Mouse (Mus musculus) stomach, postnatal 0 days (tissue): ENCODE measurements at regions not wholly inside any gene's neighbourhood (a gene's known extent, or its start where the extent isn't known, plus 50 kb on each side); places are given as distances from the start of the nearest gene placed in this dataset.

Experiments
- ATAC-seq: fragments of 200-750 bp; cut with Nextera tagmentation; 2 replicates; pipeline ENCODE4 v1.8.0; 2017; ENCODE audit not compliant: low FRiP score, low TSS enrichment
- DNase-seq: peaks from one replicate; pipeline ENCODE4 v3.0.0-alpha.2; 2016; ENCODE audit warnings: low spot score
- H3K27ac ChIP-seq: fragments of 300-500 bp; sonication (generic); replicated peaks from 2 replicates; pipeline ENCODE4 v1.5.1; 2014; ENCODE audit warnings: mild to moderate bottlenecking, control low read depth
- H3K27me3 ChIP-seq: fragments of 300-500 bp; sonication (generic); 2 replicates; pipeline ENCODE4 v1.6.1; 2014; ENCODE audit warnings: low read length; ENCODE audit not compliant: control insufficient read depth, insufficient read depth
- H3K36me3 ChIP-seq: fragments of 300-500 bp; sonication (generic); 2 replicates; pipeline ENCODE4 v1.6.1; 2014; ENCODE audit warnings: low read length, mixed read lengths; ENCODE audit not compliant: control insufficient read depth, insufficient read depth
- H3K4me1 ChIP-seq: fragments of 300-500 bp; sonication (generic); replicated peaks from 2 replicates; pipeline ENCODE4 v1.6.1; 2014; ENCODE audit warnings: antibody characterized with exemption; ENCODE audit not compliant: control insufficient read depth, insufficient read depth
- H3K4me2 ChIP-seq: fragments of 300-500 bp; sonication (generic); replicated peaks from 2 replicates; pipeline ENCODE4 v1.6.1; 2014; ENCODE audit warnings: low read depth, mild to moderate bottlenecking, control low read depth, moderate library complexity
- H3K4me3 ChIP-seq: fragments of 300-500 bp; sonication (generic); 2 replicates; pipeline ENCODE4 v1.5.1; 2014; ENCODE audit warnings: low read depth, low read length, control low read depth
- H3K9ac ChIP-seq: fragments of 300-500 bp; sonication (generic); 2 replicates; pipeline ENCODE4 v1.6.1; 2014; ENCODE audit warnings: mild to moderate bottlenecking, low read length, control low read depth, mixed read lengths
- H3K9me3 ChIP-seq: fragments of 300-500 bp; sonication (generic); 2 replicates; pipeline ENCODE4 v1.6.1; 2016; ENCODE audit warnings: low read length; ENCODE audit not compliant: control insufficient read depth
- CTCF ChIP-seq: IDR thresholded peaks from 2 replicates; pipeline ENCODE4 v1.5.1; 2016; ENCODE audit warnings: antibody characterized with exemption, low read depth, mild to moderate bottlenecking, moderate library complexity
- EP300 ChIP-seq: optimal IDR thresholded peaks from 2 replicates; pipeline ENCODE3; 2016; ENCODE audit warnings: antibody characterized with exemption
- WGBS: fragments of 180-500 bp; shearing (Covaris S2); extraction: QIAGEN DNeasy Blood & Tissue Kit; methylation state at CpG from one replicate; pipeline ENCODE4 v1.1.7; 2014; 5-methylcytosine and 5-hydroxymethylcytosine counted together

DNA sequence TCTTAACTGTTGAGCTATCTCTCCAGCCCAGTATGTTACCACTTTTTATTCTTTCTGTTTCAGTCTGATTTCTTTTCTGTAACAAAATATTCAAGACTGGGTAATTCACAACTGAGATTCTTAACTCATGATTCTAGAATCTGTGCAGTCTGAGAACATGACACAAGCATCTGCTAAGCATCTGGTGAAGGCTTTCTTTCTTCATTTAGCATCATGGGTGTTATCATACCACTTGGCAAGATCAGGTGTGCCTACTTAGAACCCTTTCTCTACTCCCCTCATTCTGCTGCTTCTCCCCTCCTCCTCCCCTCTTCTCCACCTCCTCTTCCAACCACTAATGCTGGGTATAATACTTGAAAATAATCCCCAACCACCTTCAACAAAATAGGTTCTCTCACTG, 62.1 kb upstream of the Pfn2 start:
- no peak for ATAC-seq

DNA sequence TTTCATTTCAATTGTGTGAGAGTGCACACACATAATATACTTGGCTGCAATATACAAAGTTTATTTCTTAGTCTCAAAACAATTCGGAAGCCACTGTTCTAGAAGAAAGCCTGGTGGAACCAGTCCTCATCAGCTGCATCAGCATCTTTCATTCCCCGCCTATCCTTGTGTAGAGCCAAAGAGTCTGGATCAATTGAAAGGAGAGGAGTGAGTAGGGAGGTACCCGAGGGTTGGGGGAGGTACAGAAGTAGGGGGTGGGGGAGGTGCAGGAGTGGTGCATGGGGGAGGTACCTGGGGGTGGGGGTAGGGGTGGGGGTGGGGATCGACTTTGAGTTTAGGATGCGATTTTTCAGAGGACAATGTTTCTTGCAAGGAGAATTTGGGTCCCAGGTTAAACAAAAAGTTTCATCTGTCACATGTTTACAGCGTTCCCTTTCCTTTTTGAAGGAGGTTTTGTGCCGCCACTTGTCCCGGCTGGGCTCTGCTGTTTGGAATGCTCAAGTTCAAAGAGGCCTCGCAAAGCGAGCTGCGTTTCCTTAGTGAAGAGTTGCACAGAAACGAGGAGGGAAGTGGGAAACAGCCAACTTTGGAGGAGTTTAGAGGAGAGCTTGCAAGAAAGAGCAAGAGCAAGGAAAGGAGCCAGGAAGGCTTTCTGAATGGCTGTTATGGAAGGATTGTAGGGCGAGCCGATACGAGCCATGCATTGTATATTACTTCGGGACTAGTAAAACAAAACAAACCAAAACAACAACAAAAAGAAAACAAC, 64.1 kb upstream of the Pfn2 start:
- WGBS: 27% methylated on average over 16 of the region's 16 CpGs
- H3K4me3 ChIP-seq: no peak overlapping the region
- no peak overlapping the region for H3K9ac ChIP-seq
- no peaks in the 10 kb centered on the region for H3K9me3 ChIP-seq
- DNase-seq (no peak), ATAC-seq (no peak)
- no peak overlapping the region for H3K27ac ChIP-seq
- no peaks in the 10 kb centered on the region for H3K27me3 ChIP-seq
- no peaks in the 10 kb centered on the region for H3K36me3 ChIP-seq
- H3K4me1 ChIP-seq: no peaks in the 10 kb centered on the region
- H3K4me2 ChIP-seq: peak overlapping the region; percentile 14; the same call in 1 of the 2 replicates
- TF ChIP-seq CTCF (no peak), EP300 (no peak)

More for the DNA sequence above, 62.1 kb upstream of the Pfn2 start:
- no peak overlapping the region for H3K27ac ChIP-seq
- no peak for TF ChIP-seq CTCF
- DNase-seq: no peak
- no peaks in the 10 kb centered on the region for H3K9me3 ChIP-seq
- no peak overlapping the region for H3K4me2 ChIP-seq
- no peaks in the 10 kb centered on the region for H3K27me3 ChIP-seq
- no peak overlapping the region for H3K4me3 ChIP-seq
- no peaks in the 10 kb centered on the region for H3K4me1 ChIP-seq
- no peaks in the 10 kb centered on the region for H3K36me3 ChIP-seq
- H3K9ac ChIP-seq: no peak overlapping the region

DNA sequence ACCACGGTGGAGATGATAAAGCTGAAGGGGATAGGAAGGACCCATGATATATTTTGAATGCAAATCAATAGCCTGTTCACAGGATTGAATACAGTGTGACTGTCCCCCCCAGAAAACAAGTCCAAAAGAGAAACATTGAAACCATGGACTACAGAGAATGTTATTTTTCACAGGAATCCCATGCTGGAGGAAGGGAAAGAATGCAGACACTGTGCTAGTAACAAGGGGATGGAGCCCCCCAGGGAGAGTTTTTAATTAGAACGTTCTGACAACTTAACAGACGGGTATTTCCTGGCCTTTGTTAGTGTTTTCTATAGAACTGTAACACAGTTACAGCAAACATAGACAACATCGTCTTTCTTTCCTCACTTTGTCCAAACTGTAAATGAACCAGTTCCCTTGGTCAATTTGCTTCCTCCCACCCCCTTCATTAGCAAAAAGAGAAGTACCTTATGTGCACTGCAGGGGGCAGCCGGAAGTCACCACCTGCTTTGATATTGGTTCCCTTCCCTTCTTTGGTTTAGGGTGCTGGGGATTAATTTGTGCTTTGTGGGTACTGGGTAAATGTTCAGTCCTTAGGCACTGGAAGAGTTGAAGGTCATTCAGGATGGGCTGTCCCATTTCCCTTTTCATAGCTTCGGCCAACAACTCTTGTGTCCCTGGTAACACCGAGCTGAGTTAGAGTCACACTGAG, 64.9 kb upstream of the Pfn2 start:
- no peak overlapping the region for H3K9ac ChIP-seq
- 67% methylated on average over 7 of the region's 7 CpGs for WGBS
- no peaks in the 10 kb centered on the region for H3K27me3 ChIP-seq
- peak; percentile 48 for TF ChIP-seq CTCF
- TF ChIP-seq EP300: no peak
- DNase-seq: no peak
- H3K4me2 ChIP-seq: no peak overlapping the region
- no peaks in the 10 kb centered on the region for H3K9me3 ChIP-seq
- H3K4me1 ChIP-seq: no peaks in the 10 kb centered on the region
- H3K36me3 ChIP-seq: no peaks in the 10 kb centered on the region
- H3K4me3 ChIP-seq: no peak overlapping the region
- no peak for ATAC-seq
- H3K27ac ChIP-seq: no peak overlapping the region

DNA sequence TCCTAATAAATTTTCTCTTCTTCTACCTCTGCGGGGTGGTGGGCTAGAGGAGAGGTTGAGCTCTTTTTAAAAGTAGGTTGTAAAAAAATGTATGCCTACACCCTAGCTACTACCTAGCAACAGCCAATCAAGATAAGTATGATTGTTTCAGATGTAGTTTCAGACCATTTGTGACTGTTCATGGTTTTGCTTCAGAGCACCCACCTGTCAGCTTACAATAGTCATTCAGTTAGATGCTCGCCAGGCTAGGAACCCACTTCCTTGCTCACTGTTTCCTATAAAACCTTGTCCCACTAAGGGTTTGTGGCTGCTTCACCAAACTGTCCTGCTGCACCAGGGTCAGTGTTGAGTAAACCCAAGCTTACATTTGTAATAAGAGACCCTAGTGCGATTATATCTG, 66.8 kb upstream of the Pfn2 start:
- Histone ChIP-seq H3K27ac (no peak overlapping the region), H3K9me3 (no peaks in the 10 kb centered on the region), H3K9ac (no peak overlapping the region), H3K4me1 (no peaks in the 10 kb centered on the region), H3K4me3 (no peak overlapping the region), H3K4me2 (no peak overlapping the region), H3K27me3 (no peaks in the 10 kb centered on the region), H3K36me3 (no peaks in the 10 kb centered on the region)
- no peak for DNase-seq
- TF ChIP-seq CTCF: no peak
- TF ChIP-seq EP300: no peak
- WGBS: 89% methylated on average over 3 of the region's 3 CpGs
- ATAC-seq: no peak

DNA sequence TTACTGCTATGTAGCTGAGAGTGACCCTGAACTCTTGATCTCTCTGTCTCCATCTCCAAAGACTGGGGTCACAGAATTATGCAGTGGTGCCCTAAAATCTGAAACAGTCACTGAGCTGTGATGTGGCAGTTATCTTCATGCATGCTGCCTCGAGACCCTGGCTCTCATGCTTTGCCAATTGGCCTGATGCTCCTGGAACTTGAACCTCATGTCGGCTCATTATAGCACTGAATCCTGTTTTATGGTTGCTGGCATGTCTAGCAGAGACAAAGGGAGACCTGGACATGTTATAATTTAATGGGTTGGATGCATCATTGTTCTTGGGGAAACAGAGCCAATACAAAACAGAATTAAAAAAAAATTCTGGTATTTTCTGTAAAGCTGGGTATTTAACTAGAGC, 71.0 kb upstream of the Pfn2 start:
- Histone ChIP-seq H3K4me1 (no peaks in the 10 kb centered on the region), H3K9ac (no peak overlapping the region), H3K36me3 (no peaks in the 10 kb centered on the region), H3K4me2 (no peak overlapping the region), H3K27ac (no peak overlapping the region), H3K4me3 (no peak overlapping the region), H3K9me3 (no peaks in the 10 kb centered on the region), H3K27me3 (no peaks in the 10 kb centered on the region)
- ATAC-seq (no peak), DNase-seq (no peak)
- WGBS: 81% methylated on average over 2 of the region's 2 CpGs
- TF ChIP-seq EP300 (no peak), CTCF (no peak)

DNA sequence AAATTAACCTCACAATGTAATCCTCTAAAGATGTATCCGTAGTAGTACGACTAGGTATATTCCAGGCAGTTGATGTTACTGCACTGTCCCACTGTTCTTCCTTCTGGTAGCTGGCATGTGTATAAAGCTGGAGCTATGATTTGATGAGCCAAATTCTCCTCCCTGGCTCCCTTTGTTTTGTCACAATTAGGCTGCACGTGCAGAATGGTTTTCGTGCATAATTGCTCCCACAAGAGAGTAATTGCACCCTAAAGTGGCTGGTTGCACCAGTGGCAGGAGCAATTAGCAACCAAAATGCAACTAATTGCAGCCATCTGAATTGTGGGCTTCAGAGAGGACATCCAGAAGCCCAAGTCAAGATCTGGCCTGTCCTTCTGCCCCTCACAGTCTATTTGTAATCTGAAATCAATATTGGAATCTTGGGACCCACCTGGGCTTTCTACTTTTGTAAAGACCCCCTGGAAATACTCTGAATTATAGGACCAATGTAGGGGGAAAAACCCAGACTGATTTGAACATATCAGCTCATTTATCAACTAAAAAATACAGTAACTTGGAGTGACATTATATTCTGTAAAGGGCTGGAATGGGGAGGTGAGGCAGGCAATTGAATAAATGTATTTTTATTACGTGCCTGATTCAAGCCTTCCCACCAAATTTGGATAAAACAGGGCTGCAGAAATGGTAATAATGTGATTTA, 71.7 kb upstream of the Pfn2 start:
- Histone ChIP-seq H3K36me3 (no peaks in the 10 kb centered on the region), H3K9ac (no peak overlapping the region), H3K4me2 (no peak overlapping the region), H3K9me3 (no peaks in the 10 kb centered on the region), H3K4me3 (no peak overlapping the region), H3K4me1 (no peaks in the 10 kb centered on the region), H3K27me3 (no peaks in the 10 kb centered on the region), H3K27ac (no peak overlapping the region)
- no peak for TF ChIP-seq EP300
- TF ChIP-seq CTCF: no peak
- no peak for DNase-seq
- whole genome bisulfite sequencing: 75% methylated on average over 5 of the region's 5 CpGs
- ATAC-seq: no peak
